Mouse (Mus musculus): Measurements from ENCODE around the gene Dclre1b.

DNA sequence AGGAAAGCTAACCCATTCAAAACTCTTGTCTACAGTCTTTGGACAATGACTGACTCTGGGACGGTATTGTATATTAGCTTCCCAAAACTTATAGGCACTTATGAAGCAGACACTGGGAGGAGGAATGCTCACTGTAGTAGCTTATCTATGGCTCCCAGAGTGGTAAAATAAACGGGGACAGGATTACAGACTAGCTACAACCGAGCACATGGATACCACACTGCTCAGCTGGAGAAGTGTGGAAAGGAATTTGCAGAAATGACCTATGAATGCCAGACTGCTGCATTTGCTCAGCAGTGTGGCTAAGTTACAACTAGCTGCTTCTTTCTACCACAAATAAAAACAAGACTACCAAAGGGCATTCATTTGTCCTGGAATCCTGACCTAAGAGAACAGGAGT, 53.9 kb downstream of the Dclre1b start:
- TF ChIP-seq POLR2A (IDR thresholded peaks at IDR 0.05; ENCODE audit: borderline replicate concordance, insufficient read depth, low read length) (no peak), CTCF (IDR thresholded peaks at IDR 0.05; ENCODE audit: borderline replicate concordance, insufficient read depth, low read depth, low read length) (no peak)

Measured in cerebellum, adult 2 months (tissue).